Mouse (Mus musculus) heart, embryonic 13.5 days (tissue): Measurements from ENCODE around the gene Atp6v0a2. TPM values are rescaled to one million over a fixed set of nuclear protein-coding genes. Genes with fewer than 3 reads are reported as not detected.

ENCODE experiments used
- ATAC-seq: fragments of 200-750 bp; cut with Nextera tagmentation; 2 replicates; pipeline ENCODE4 v1.8.0; 2017; ENCODE audit warnings: moderate TSS enrichment; ENCODE audit not compliant: insufficient number of reproducible peaks, low FRiP score, low TSS enrichment; ENCODE audit errors: extremely low read depth
- H3K27ac ChIP-seq: fragments of 300-500 bp; sonication (generic); replicated peaks from 2 replicates; pipeline ENCODE4 v1.5.1; 2015; ENCODE audit warnings: moderate library complexity, mild to moderate bottlenecking, inconsistent platforms
- H3K27me3 ChIP-seq: fragments of 300-500 bp; sonication (generic); replicated peaks from 2 replicates; pipeline ENCODE4 v1.6.1; 2015; ENCODE audit warnings: mild to moderate bottlenecking, inconsistent platforms
- H3K36me3 ChIP-seq: fragments of 300-500 bp; sonication (generic); 2 replicates; pipeline ENCODE4 v1.6.1; 2015; ENCODE audit warnings: mild to moderate bottlenecking, inconsistent platforms
- H3K4me1 ChIP-seq: fragments of 300-500 bp; sonication (generic); 2 replicates; pipeline ENCODE4 v1.6.1; 2015; ENCODE audit warnings: inconsistent platforms
- H3K4me2 ChIP-seq: fragments of 300-500 bp; sonication (generic); 2 replicates; pipeline ENCODE4 v1.6.1; 2015; ENCODE audit warnings: inconsistent platforms, mild to moderate bottlenecking, moderate library complexity
- H3K4me3 ChIP-seq: fragments of 300-500 bp; sonication (generic); 2 replicates; pipeline ENCODE4 v1.5.1; 2015; ENCODE audit warnings: moderate library complexity, mild to moderate bottlenecking, inconsistent platforms
- H3K9ac ChIP-seq: fragments of 300-500 bp; sonication (generic); 2 replicates; pipeline ENCODE4 v1.6.1; 2015; ENCODE audit warnings: inconsistent platforms, mild to moderate bottlenecking, moderate library complexity
- H3K9me3 ChIP-seq: fragments of 300-500 bp; sonication (generic); 2 replicates; pipeline ENCODE4 v1.6.1; 2016; ENCODE audit warnings: inconsistent platforms
- WGBS: fragments of 180-500 bp; shearing (Covaris S2); methylation state at CpG from one replicate; pipeline ENCODE4 v1.1.7; 2015; ENCODE audit warnings: mixed read lengths; 5-methylcytosine and 5-hydroxymethylcytosine counted together
- polyA plus RNA-seq: library from polyadenylated mRNA; unstranded; fragments of >200 nt; fragmentation: Nextera tagmentation; extraction: Ambion mirVana; gene quantifications from 2 replicates; pipeline ENCODE4 v1.2.1, GENCODE M21; 2015

Gene Atp6v0a2
- polyA plus RNA-seq, 1 experiment from 2014 or later = 29.5 TPM

GRCm38 (mm10) chr5:124637300-124637699 lies 8.9 kb downstream of the Atp6v0a2 start:
- H3K27ac ChIP-seq = no peak overlapping the region
- 82% methylated on average over 11 of the region's 11 CpGs for WGBS
- H3K36me3 ChIP-seq = peaks cover 95% of the 10 kb centered on the region
- no peak overlapping the region for H3K4me2 ChIP-seq
- no peak for ATAC-seq
- H3K9ac ChIP-seq = no peak overlapping the region
- no peak overlapping the region for H3K4me3 ChIP-seq
- H3K9me3 ChIP-seq = no peaks in the 10 kb centered on the region
- no peaks in the 10 kb centered on the region for H3K4me1 ChIP-seq
- H3K27me3 ChIP-seq = no peaks in the 10 kb centered on the region

GRCm38 (mm10) chr5:124637836-124638235 lies 9.5 kb downstream of the Atp6v0a2 start:
- Histone ChIP-seq H3K27me3 (no peaks in the 10 kb centered on the region), H3K9me3 (no peaks in the 10 kb centered on the region), H3K36me3 (peaks cover 99% of the 10 kb centered on the region), H3K4me3 (no peak overlapping the region), H3K27ac (no peak overlapping the region), H3K4me2 (no peak overlapping the region), H3K9ac (no peak overlapping the region), H3K4me1 (no peaks in the 10 kb centered on the region)
- 95% methylated on average over 13 of the region's 13 CpGs for WGBS
- no peak for ATAC-seq

- ATAC-seq = no peak
- H3K4me2 ChIP-seq = no peak overlapping the region
- 94% methylated on average over 5 of the region's 5 CpGs for WGBS
- H3K9ac ChIP-seq = no peak overlapping the region
- H3K4me3 ChIP-seq = no peak overlapping the region
- H3K9me3 ChIP-seq = 0 out of 2 replicates have a peak, but pooled peaks cover 3% of the 10 kb centered on the region
- H3K27ac ChIP-seq = no peak overlapping the region
- peaks cover 83% of the 10 kb centered on the region for H3K36me3 ChIP-seq
- no peaks in the 10 kb centered on the region for H3K27me3 ChIP-seq
- H3K4me1 ChIP-seq = no peaks in the 10 kb centered on the region
Observed at GRCm38 (mm10) chr5:124713741-124714140, 85.4 kb downstream of the Atp6v0a2 start.

- no peak overlapping the region for H3K4me3 ChIP-seq
- H3K4me1 ChIP-seq = no peaks in the 10 kb centered on the region
- no peaks in the 10 kb centered on the region for H3K27me3 ChIP-seq
- no peak overlapping the region for H3K4me2 ChIP-seq
- H3K27ac ChIP-seq = 0 out of 2 replicates have a peak overlapping the region, but pooled peaks have one; percentile 20
- H3K9ac ChIP-seq = peak overlapping the region; percentile 7; the same call in 1 of the 2 replicates
- WGBS = 83% methylated on average over 8 of the region's 8 CpGs
- 0 out of 2 replicates have a peak, but pooled peaks cover 3% of the 10 kb centered on the region for H3K9me3 ChIP-seq
- no peak for ATAC-seq
- peaks cover 97% of the 10 kb centered on the region for H3K36me3 ChIP-seq
Observed at GRCm38 (mm10) chr5:124715135-124715534, 86.8 kb downstream of the Atp6v0a2 start.

GRCm38 (mm10) chr5:124717969-124718368 lies 89.6 kb downstream of the Atp6v0a2 start:
- H3K36me3 ChIP-seq = peaks cover 99% of the 10 kb centered on the region
- ATAC-seq = no peak
- H3K27me3 ChIP-seq = no peaks in the 10 kb centered on the region
- H3K4me1 ChIP-seq = no peaks in the 10 kb centered on the region
- H3K27ac ChIP-seq = no peak overlapping the region
- no peaks in the 10 kb centered on the region for H3K9me3 ChIP-seq
- H3K4me3 ChIP-seq = no peak overlapping the region
- H3K4me2 ChIP-seq = no peak overlapping the region
- WGBS = 91% methylated on average over 11 of the region's 11 CpGs
- no peak overlapping the region for H3K9ac ChIP-seq

GRCm38 (mm10) chr5:124718396-124718795 lies 90.0 kb downstream of the Atp6v0a2 start:
- peaks cover 99% of the 10 kb centered on the region for H3K36me3 ChIP-seq
- ATAC-seq = no peak
- 85% methylated on average over 7 of the region's 7 CpGs for WGBS

GRCm38 (mm10) chr5:124723125-124723524 lies 94.7 kb downstream of the Atp6v0a2 start:
- WGBS = 87% methylated on average over 6 of the region's 6 CpGs

More at GRCm38 (mm10) chr5:124718396-124718795, 90.0 kb downstream of the Atp6v0a2 start:
- H3K27ac ChIP-seq = no peak overlapping the region
- H3K9ac ChIP-seq = no peak overlapping the region
- no peaks in the 10 kb centered on the region for H3K9me3 ChIP-seq
- no peaks in the 10 kb centered on the region for H3K27me3 ChIP-seq
- no peak overlapping the region for H3K4me2 ChIP-seq
- H3K4me3 ChIP-seq = no peak overlapping the region
- no peaks in the 10 kb centered on the region for H3K4me1 ChIP-seq

GRCm38 (mm10) chr5:124724997-124725396 lies 96.6 kb downstream of the Atp6v0a2 start, which contains the start of gene Dnah10:
Gene Dnah10, plus strand, starts transcription at chr5:124725085.
- WGBS = 8% methylated on average over 29 of the region's 29 CpGs
- H3K9me3 ChIP-seq = no peaks in the 10 kb centered on the region
- peak within 1 kb of the TSS; percentile 30; the same call in 1 of the 2 replicates for H3K4me2 ChIP-seq
- H3K9ac ChIP-seq = no peak within 1 kb of the TSS
- H3K27me3 ChIP-seq = peaks cover 6% of the 10 kb centered on the region; the same call in 1 of the 2 replicates
- no peak within 1 kb of the TSS for H3K4me3 ChIP-seq
- ATAC-seq = no peak
- H3K36me3 ChIP-seq = peaks cover 41% of the 10 kb centered on the region
- no peak within 1 kb of the TSS for H3K27ac ChIP-seq
- H3K4me1 ChIP-seq = peaks cover 13% of the 10 kb centered on the region

More at GRCm38 (mm10) chr5:124723125-124723524, 94.7 kb downstream of the Atp6v0a2 start:
- Histone ChIP-seq H3K27ac (no peak overlapping the region), H3K36me3 (peaks cover 60% of the 10 kb centered on the region), H3K9me3 (no peaks in the 10 kb centered on the region), H3K4me3 (no peak overlapping the region), H3K27me3 (peaks cover 6% of the 10 kb centered on the region; the same call in 1 of the 2 replicates), H3K4me1 (peaks cover 7% of the 10 kb centered on the region), H3K4me2 (no peak overlapping the region), H3K9ac (no peak overlapping the region)
- ATAC-seq = no peak

GRCm38 (mm10) chr5:124729662-124730206 lies 101.4 kb downstream of the Atp6v0a2 start:
- H3K4me1 ChIP-seq = peaks cover 11% of the 10 kb centered on the region
- no peak overlapping the region for H3K27ac ChIP-seq
- ATAC-seq = no peak
- no peak overlapping the region for H3K9ac ChIP-seq
- no peaks in the 10 kb centered on the region for H3K36me3 ChIP-seq
- WGBS = 14% methylated on average over 21 of the region's 21 CpGs
- peak overlapping the region; percentile 65 for H3K4me2 ChIP-seq
- no peaks in the 10 kb centered on the region for H3K9me3 ChIP-seq
- H3K27me3 ChIP-seq = peaks cover 12% of the 10 kb centered on the region
- peak overlapping the region; percentile 40 for H3K4me3 ChIP-seq

- peaks cover 6% of the 10 kb centered on the region; the same call in 1 of the 2 replicates for H3K4me1 ChIP-seq
- WGBS = 82% methylated on average over 12 of the region's 12 CpGs
- no peaks in the 10 kb centered on the region for H3K9me3 ChIP-seq
- no peaks in the 10 kb centered on the region for H3K36me3 ChIP-seq
- no peak overlapping the region for H3K4me2 ChIP-seq
- H3K4me3 ChIP-seq = no peak overlapping the region
- peaks cover 6% of the 10 kb centered on the region for H3K27me3 ChIP-seq
- no peak for ATAC-seq
- no peak overlapping the region for H3K27ac ChIP-seq
- H3K9ac ChIP-seq = no peak overlapping the region
Observed at GRCm38 (mm10) chr5:124733961-124734360, 105.6 kb downstream of the Atp6v0a2 start.

- WGBS = 90% methylated on average over 21 of the region's 21 CpGs
- no peaks in the 10 kb centered on the region for H3K27me3 ChIP-seq
- no peak for ATAC-seq
- no peak overlapping the region for H3K27ac ChIP-seq
- no peaks in the 10 kb centered on the region for H3K36me3 ChIP-seq
- no peak overlapping the region for H3K9ac ChIP-seq
- no peak overlapping the region for H3K4me3 ChIP-seq
- no peaks in the 10 kb centered on the region for H3K4me1 ChIP-seq
- no peak overlapping the region for H3K4me2 ChIP-seq
- peaks cover 13% of the 10 kb centered on the region; the same call in 1 of the 2 replicates for H3K9me3 ChIP-seq
Observed at GRCm38 (mm10) chr5:124741898-124742599, 113.7 kb downstream of the Atp6v0a2 start.
